Mouse (Mus musculus) ES-Bruce4 (cell line): Measurements from ENCODE around the gene Dynll2.

Experiments
- CTCF ChIP-seq: IDR thresholded peaks from one replicate; pipeline ENCODE4 v1.8.1; 2011; ENCODE audit warnings: low read depth, low read length
- EP300 ChIP-seq: IDR thresholded peaks from 2 replicates; pipeline ENCODE4 v1.6.1; 2011; ENCODE audit warnings: low read depth, low read length; ENCODE audit not compliant: insufficient read depth

DNA sequence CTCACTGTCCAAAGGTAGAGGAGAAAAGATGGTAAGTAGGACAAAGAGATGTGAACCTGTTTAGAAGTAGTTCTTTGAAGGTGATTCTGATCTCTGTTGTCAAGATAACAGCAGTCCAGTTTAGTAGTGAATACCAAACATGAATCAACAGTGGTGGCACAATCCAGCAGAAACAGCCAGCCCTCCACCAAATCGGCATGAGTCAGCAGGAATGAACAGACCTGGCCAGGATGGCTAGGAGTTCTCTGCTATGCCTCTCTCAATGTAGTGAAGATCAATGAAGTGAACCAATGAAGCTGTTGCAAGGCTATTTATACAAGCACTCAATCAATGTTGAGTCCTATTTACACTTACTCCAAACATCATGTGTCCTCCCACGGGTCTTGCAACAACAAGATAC lies 57.0 kb downstream of the Dynll2 start:
- TF ChIP-seq EP300 (no peak), CTCF (no peak)
